Comparison of ENCODE assay signal across 7 mouse cellular contexts in genomic region chr3:133543101-133544020, GRCm38 (mm10). TPM values are rescaled to one million over a fixed set of nuclear protein-coding genes. Genes with fewer than 3 reads are reported as not detected.
A peak's percentile ranks its signal among the peaks of the same experiment; 100 is the strongest.
DNase-seq lines count a peak whose midpoint lies in the region; ATAC-seq and TF ChIP-seq lines count a peak whose summit lies in the region.

No protein-coding gene starts in this region.

- WGBS in embryonic facial prominence, embryonic 15.5 days = 0% methylated on average over 21 of the region's 21 CpGs
- under 1% methylated on average over 21 of the region's 21 CpGs for WGBS in hindbrain, embryonic 13.5 days
- 2% methylated on average over 19 of the region's 21 CpGs for WGBS in macrophage (ENCODE audit: missing documents)

- H3K4me2 ChIP-seq in embryonic facial prominence, embryonic 15.5 days (replicated peaks) = peak overlapping the region; percentile 72
- peak overlapping the region; percentile 75 for H3K4me2 ChIP-seq in hindbrain, embryonic 13.5 days

- peak overlapping the region; percentile 98 for H3K27ac ChIP-seq in embryonic facial prominence, embryonic 15.5 days (replicated peaks)
- H3K27ac ChIP-seq in hindbrain, embryonic 13.5 days = peak overlapping the region; percentile 94
- H3K27ac ChIP-seq in macrophage = peak overlapping the region; percentile 84

- H3K4me3 ChIP-seq in G1E (ENCODE audit: low read depth, low read length) = peak overlapping the region; percentile 81
- peak overlapping the region; percentile 78 for H3K4me3 ChIP-seq in embryonic facial prominence, embryonic 15.5 days (replicated peaks)
- H3K4me3 ChIP-seq in hindbrain, embryonic 13.5 days = peak overlapping the region; percentile 81
- peak overlapping the region; percentile 87 for H3K4me3 ChIP-seq in macrophage (ENCODE audit: inconsistent target)

- H3K4me1 ChIP-seq in G1E (ENCODE audit: insufficient read depth, low read depth, low read length) = peaks cover 35% of the 10 kb centered on the region
- H3K4me1 ChIP-seq in embryonic facial prominence, embryonic 15.5 days = 0 out of 2 replicates have a peak, but pooled peaks cover 8% of the 10 kb centered on the region
- H3K4me1 ChIP-seq in hindbrain, embryonic 13.5 days (replicated peaks) = peaks cover 26% of the 10 kb centered on the region

- H3K79me2 ChIP-seq in macrophage (ENCODE audit: inconsistent target) = peaks cover 57% of the 10 kb centered on the region

- H3K9me3 ChIP-seq in G1E (replicated peaks) = no peaks in the 10 kb centered on the region
- no peaks in the 10 kb centered on the region for H3K9me3 ChIP-seq in embryonic facial prominence, embryonic 15.5 days (replicated peaks)
- no peaks in the 10 kb centered on the region for H3K9me3 ChIP-seq in hindbrain, embryonic 13.5 days

- no peak for DNase-seq in G1E (ENCODE audit: low spot score)
- DNase-seq in adrenal gland, postnatal 36 days = peak; percentile 70 to 78
- DNase-seq in left cerebral cortex, postnatal 10 days (ENCODE audit: extremely low spot score in 1 of 2, low spot score in 2 of 2) = peak; percentile 7 to 58
- DNase-seq in right cerebral cortex, postnatal 14 days = peak; percentile 31

- intact Hi-C loops in left cerebral cortex, postnatal 10 days (cut with DNase I) = loop anchor here (10.0 kb wide), 2 partner anchors 211 to 701 kb away; no protein-coding TSS in a partner anchor

- H3K36me3 ChIP-seq in G1E (replicated peaks) (peaks cover 16% of the 10 kb centered on the region), macrophage (ENCODE audit: inconsistent target) (peaks cover 6% of the 10 kb centered on the region; the same call in 1 of the 2 replicates)
- H3K36me3 ChIP-seq in embryonic facial prominence, embryonic 15.5 days = 0 out of 2 replicates have a peak, but pooled peaks cover 3% of the 10 kb centered on the region
- H3K36me3 ChIP-seq in hindbrain, embryonic 13.5 days = peaks cover 4% of the 10 kb centered on the region

- H3K9ac ChIP-seq in embryonic facial prominence, embryonic 15.5 days = peak overlapping the region; percentile 85
- H3K9ac ChIP-seq in hindbrain, embryonic 13.5 days = peak overlapping the region; percentile 85

- TF ChIP-seq CTCF in G1E (IDR thresholded peaks at IDR 0.05; ENCODE audit: low read depth, low read length) = no peak

- no peaks in the 10 kb centered on the region for H3K27me3 ChIP-seq in G1E (ENCODE audit: insufficient read depth, low read length)
- no peaks in the 10 kb centered on the region for H3K27me3 ChIP-seq in embryonic facial prominence, embryonic 15.5 days
- H3K27me3 ChIP-seq in hindbrain, embryonic 13.5 days = no peaks in the 10 kb centered on the region

- ATAC-seq in G1E (ENCODE audit: extremely low read depth, insufficient number of reproducible peaks, low FRiP score, poor library complexity, severe bottlenecking) = no peak
- ATAC-seq in embryonic facial prominence, embryonic 15.5 days (ENCODE audit: insufficient number of reproducible peaks, low FRiP score, low TSS enrichment, low read depth) = no peak
- peak; percentile 3; the same call in 1 of the 2 replicates for ATAC-seq in hindbrain, embryonic 13.5 days (ENCODE audit: low FRiP score)

RNA-seq across cellular contexts. Expression of gene Tet2, which starts 1.6 kb away (rescaled TPM):
- total RNA-seq in G1E (2014; fragmentation: Nextera tagmentation) (140 and 144 TPM in 2 replicates), G1E (2017) (87.0 and 97.1 TPM in 2 replicates)
- polyA plus RNA-seq in G1E (2012) (8.3 and 14.8 TPM in 2 replicates), macrophage (2018) (8.2 to 13.8 TPM (median 13.5 TPM) in 3 replicates)
- 10 to 100 TPM; 34.1 to 39.5 TPM for total RNA-seq in adrenal gland, postnatal 36 days (2021)
- 17.4 and 18.4 TPM in 2 replicates for polyA plus RNA-seq in embryonic facial prominence, embryonic 15.5 days (2015; fragmentation: Nextera tagmentation; extraction: Ambion mirVana)
- polyA plus RNA-seq in hindbrain, embryonic 13.5 days (2015; fragmentation: Nextera tagmentation; extraction: Ambion mirVana) = 21.7 and 24.6 TPM in 2 replicates
- 10 to 100 TPM; 53.5 to 55.1 TPM for total RNA-seq in left cerebral cortex, postnatal 10 days (2021)
- 1,000 to 10,000 TPM in 1 of 26 experiments, 100 to 1,000 TPM in 25; 342 to 1,153 (median 525) TPM for total RNA-seq in macrophage (2018; cell fraction: chromatin; rRNA removed)
- 10 to 100 TPM; 13.8 to 42.5 (median 25.0) TPM for total RNA-seq in macrophage (2018; cell fraction: cytosol; rRNA removed)
- total RNA-seq in macrophage (2018; cell fraction: nucleus; rRNA removed) = 1,000 to 10,000 TPM in 1 of 26 experiments, 100 to 1,000 TPM in 25; 179 to 1,389 (median 338) TPM
